Mouse (Mus musculus) liver (tissue): ENCODE results near the gene Psg29.
A peak's percentile ranks its signal among the peaks of the same experiment; 100 is the strongest.

Experiments used
- DNase-seq: peaks from one replicate; pipeline ENCODE4 v3.0.0-alpha.2; 2020; ENCODE audit warnings: mixed read lengths

The Psg29 gene

DNA sequence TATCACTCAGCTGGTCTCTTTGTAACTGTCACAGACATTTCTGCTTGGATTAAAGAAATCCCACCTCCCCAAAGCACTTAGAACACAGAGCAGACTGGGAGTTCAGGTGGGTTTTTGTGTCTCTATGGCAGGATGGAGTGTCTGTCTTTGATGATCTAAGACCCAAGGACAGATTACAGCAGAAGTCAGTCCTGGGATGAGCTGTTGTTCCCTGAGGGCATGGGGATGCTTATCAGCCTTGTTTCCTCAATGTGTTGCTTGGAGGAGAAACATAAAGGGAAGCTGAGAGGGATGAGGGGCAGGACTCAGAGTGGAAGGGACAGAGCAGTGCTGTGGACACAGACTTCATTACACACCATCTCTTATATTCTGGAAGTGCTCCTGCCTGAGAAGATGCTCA lies at the start of gene Psg29:
Psg29 (plus strand) TSS at position 301 of the 400 bp plus-strand sequence.
- DNase-seq: no peak

GRCm38 (mm10) chr7:17155634-17156033 lies 47.6 kb upstream of the Psg29 start:
- DNase-seq: peak; percentile 5

DNA sequence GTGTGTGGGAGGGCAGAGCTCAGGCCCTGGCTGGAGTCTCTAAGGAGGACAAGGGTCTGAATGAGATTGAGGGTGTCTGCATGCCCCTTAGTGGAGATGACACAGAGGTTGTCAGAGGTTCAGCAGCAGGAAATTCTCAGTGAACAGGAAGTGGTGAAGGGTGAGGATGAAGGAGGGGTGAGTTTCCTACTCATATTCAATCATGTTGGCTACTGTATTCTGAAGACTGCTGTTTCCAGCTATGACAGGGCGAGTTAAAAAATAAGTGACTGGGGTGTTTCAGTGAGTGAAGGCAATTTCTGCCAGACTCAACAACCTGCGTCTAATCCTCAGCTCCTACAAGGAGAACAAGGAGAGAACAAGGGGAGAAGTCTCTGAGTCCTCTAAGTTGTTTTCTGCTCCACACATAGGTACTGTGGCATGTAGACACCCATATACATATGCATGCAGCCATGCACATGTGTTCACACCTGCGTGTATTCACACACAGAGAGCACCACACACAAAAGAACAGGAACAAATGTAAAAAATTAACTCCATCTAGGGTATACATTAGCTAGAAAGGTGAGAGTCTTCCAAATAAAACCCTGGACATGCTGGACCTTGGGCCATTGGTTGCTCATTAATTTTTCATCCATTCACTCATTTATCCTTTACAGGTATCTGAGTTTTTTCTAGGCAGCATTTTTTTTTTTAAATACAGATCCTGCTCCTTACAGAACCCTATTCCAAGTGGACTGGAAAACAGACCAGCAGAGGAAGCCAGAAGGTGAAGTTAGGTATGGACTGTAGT lies 46.2 kb upstream of the Psg29 start:
- no peak for DNase-seq

DNA sequence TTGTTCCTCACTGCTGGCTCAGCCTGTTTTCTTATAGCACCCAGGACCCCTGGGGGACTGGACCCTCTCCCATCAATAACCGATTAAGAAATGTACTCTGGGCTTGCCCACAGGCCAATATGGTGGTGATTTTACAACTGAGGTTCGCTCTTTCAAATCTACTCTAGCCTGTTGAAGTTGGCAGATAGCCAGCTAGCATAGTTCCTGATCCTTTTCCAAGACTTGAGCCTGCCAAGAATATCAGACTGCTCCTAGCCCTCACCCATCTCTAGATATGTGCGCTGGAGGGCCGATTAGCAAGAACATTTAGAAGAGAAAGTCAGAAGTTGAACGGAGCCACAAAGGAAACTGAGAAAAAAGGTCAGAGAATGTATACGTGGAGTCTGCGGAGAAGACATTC lies 44.3 kb upstream of the Psg29 start:
- no peak for DNase-seq

DNA sequence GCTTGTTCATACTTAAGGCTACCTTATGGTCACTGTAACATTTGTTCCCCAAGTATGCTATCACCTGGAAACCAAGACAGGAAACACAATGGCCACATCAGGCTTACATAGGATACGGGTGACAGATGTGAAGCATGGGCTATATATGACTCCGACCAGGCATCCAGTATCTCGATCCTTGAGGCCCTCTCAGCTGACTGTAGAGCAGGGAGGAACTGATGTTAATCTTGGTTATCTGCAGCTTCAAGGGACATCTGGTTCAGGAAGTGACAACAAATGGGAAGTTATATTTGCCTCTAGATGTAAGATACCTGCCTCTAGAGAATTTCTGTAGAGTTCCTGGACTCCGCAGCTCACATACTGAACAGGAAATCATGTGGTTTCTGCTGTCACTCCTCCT lies 31.4 kb upstream of the Psg29 start:
- no peak for DNase-seq

GRCm38 (mm10) chr7:17205530-17206184 lies 2.4 kb downstream of the Psg29 start:
- no peak for DNase-seq
